8 mouse cellular contexts compared by ENCODE assay signal in genomic region chr15:11064558-11065411, GRCm38 (mm10). TPM values are rescaled to one million over a fixed set of nuclear protein-coding genes. Genes with fewer than 3 reads are reported as not detected.
DNase-seq lines count a peak whose midpoint lies in the region; ATAC-seq and TF ChIP-seq lines count a peak whose summit lies in the region.

Gene Adamts12 (plus strand): TSS chr15:11064790.

- TF ChIP-seq CTCF in liver, embryonic 14.5 days (IDR thresholded peaks at IDR 0.05; ENCODE audit: low read depth) = no peak

- WGBS in intestine, embryonic 14.5 days = 2% methylated on average over 25 of the region's 25 CpGs
- 6% methylated on average over 25 of the region's 25 CpGs for WGBS in liver, embryonic 14.5 days (ENCODE audit: insufficient replicate concordance)
- WGBS in neural tube, embryonic 13.5 days = 1% methylated on average over 25 of the region's 25 CpGs

- H3K9ac ChIP-seq in intestine, embryonic 14.5 days (ENCODE audit: low read length) = peak within 1 kb of the TSS; percentile 56
- H3K9ac ChIP-seq in liver, embryonic 14.5 days (replicated peaks) = peak within 1 kb of the TSS; percentile 31; the same call in 1 of the 2 replicates
- H3K9ac ChIP-seq in neural tube, embryonic 13.5 days = peak within 1 kb of the TSS; percentile 57

- peak within 1 kb of the TSS; percentile 55 for H3K27ac ChIP-seq in brown adipose tissue, adult 24 weeks (replicated peaks; ENCODE audit: low read depth, low read length)
- peak within 1 kb of the TSS; percentile 90 for H3K27ac ChIP-seq in intestine, embryonic 14.5 days (ENCODE audit: low read depth)
- no peak within 1 kb of the TSS for H3K27ac ChIP-seq in liver, embryonic 14.5 days
- peak within 1 kb of the TSS; percentile 80 for H3K27ac ChIP-seq in neural tube, embryonic 13.5 days (replicated peaks)

- DNase-seq in Muller cell, postnatal 12 days (ENCODE audit: inconsistent ontology term) = peak; percentile 64
- DNase-seq in gastrocnemius, postnatal 4 days (ENCODE audit: low spot score in 2 of 2) = peak; percentile 64 to 78
- DNase-seq in intestine, embryonic 14.5 days (ENCODE audit: low spot score) = peak; percentile 83
- no peak for DNase-seq in liver, embryonic 14.5 days (ENCODE audit: low read depth in 3 of 3, low spot score in 3 of 3)
- DNase-seq in natural killer cell, adult 2 months (ENCODE audit: low spot score in 2 of 2) = no peak
- no peak for DNase-seq in cerebellum, adult 8-10 months

- no peaks in the 10 kb centered on the region for H3K36me3 ChIP-seq in intestine, embryonic 14.5 days (ENCODE audit: control insufficient read depth, insufficient read depth, low read length)
- no peaks in the 10 kb centered on the region for H3K36me3 ChIP-seq in liver, embryonic 14.5 days (replicated peaks; ENCODE audit: control insufficient read depth, insufficient read depth, low read depth)
- no peaks in the 10 kb centered on the region for H3K36me3 ChIP-seq in neural tube, embryonic 13.5 days

- no peaks in the 10 kb centered on the region for H3K9me3 ChIP-seq in intestine, embryonic 14.5 days (ENCODE audit: control insufficient read depth, low read length)
- no peaks in the 10 kb centered on the region for H3K9me3 ChIP-seq in liver, embryonic 14.5 days (ENCODE audit: control insufficient read depth, low read length)
- no peaks in the 10 kb centered on the region for H3K9me3 ChIP-seq in neural tube, embryonic 13.5 days

- TF ChIP-seq EP300 in liver, embryonic 14.5 days (IDR thresholded peaks at IDR 0.05; ENCODE audit: low read depth) = no peak

- H3K4me1 ChIP-seq in brown adipose tissue, adult 24 weeks (ENCODE audit: control insufficient read depth, insufficient read depth, insufficient read length, low read length) = peaks cover 6% of the 10 kb centered on the region; the same call in 1 of the 2 replicates
- peaks cover 10% of the 10 kb centered on the region for H3K4me1 ChIP-seq in intestine, embryonic 14.5 days (replicated peaks; ENCODE audit: control insufficient read depth, insufficient read depth, low read length)
- no peaks in the 10 kb centered on the region; a peak in 1 of 4 replicates for H3K4me1 ChIP-seq in liver, embryonic 14.5 days (replicated peaks; ENCODE audit: control insufficient read depth in 2 of 2, insufficient read depth in 2 of 2, low read length in 1 of 2)
- peaks cover 33% of the 10 kb centered on the region for H3K4me1 ChIP-seq in neural tube, embryonic 13.5 days (replicated peaks)

- ATAC-seq in intestine, embryonic 14.5 days (replicated peaks; ENCODE audit: low FRiP score, low TSS enrichment, low read depth) = peak; percentile 86
- peak; percentile 37; the same call in 1 of the 2 replicates for ATAC-seq in liver, embryonic 14.5 days (ENCODE audit: insufficient read depth)
- ATAC-seq in neural tube, embryonic 13.5 days (ENCODE audit: low read depth) = peak; percentile 88

- H3K4me3 ChIP-seq in brown adipose tissue, adult 24 weeks (ENCODE audit: insufficient read depth, low read depth, low read length) = peak within 1 kb of the TSS; percentile 60
- H3K4me3 ChIP-seq in intestine, embryonic 14.5 days (ENCODE audit: low read depth, low read length) = peak within 1 kb of the TSS; percentile 42
- peak within 1 kb of the TSS; percentile 34 to 51 for H3K4me3 ChIP-seq in liver, embryonic 14.5 days (ENCODE audit: insufficient read depth in 1 of 2, low read depth in 2 of 2, low read length in 2 of 2)
- peak within 1 kb of the TSS; percentile 37 for H3K4me3 ChIP-seq in neural tube, embryonic 13.5 days

- peak within 1 kb of the TSS; percentile 61 for H3K4me2 ChIP-seq in intestine, embryonic 14.5 days (ENCODE audit: low read length)
- peak within 1 kb of the TSS; percentile 44 for H3K4me2 ChIP-seq in liver, embryonic 14.5 days (ENCODE audit: low read depth)
- peak within 1 kb of the TSS; percentile 57 for H3K4me2 ChIP-seq in neural tube, embryonic 13.5 days

- H3K27me3 ChIP-seq in intestine, embryonic 14.5 days (replicated peaks; ENCODE audit: control insufficient read depth, insufficient read depth, low read length) = no peaks in the 10 kb centered on the region
- H3K27me3 ChIP-seq in liver, embryonic 14.5 days (ENCODE audit: control insufficient read depth, insufficient read depth, low read length) = no peaks in the 10 kb centered on the region
- no peaks in the 10 kb centered on the region for H3K27me3 ChIP-seq in neural tube, embryonic 13.5 days

RNA-seq across cellular contexts. Expression of gene Adamts12, which starts in this region (rescaled TPM):
- polyA plus RNA-seq in brown adipose tissue, adult 24 weeks (2012; ENCODE audit: insufficient read depth, insufficient read length, missing spikeins) = 1.6 and 2.3 TPM in 2 replicates
- total RNA-seq in gastrocnemius, postnatal 4 days (2021) = 10 to 100 TPM; 38.0 to 39.4 TPM
- polyA plus RNA-seq in intestine, embryonic 14.5 days (2014; fragmentation: Nextera tagmentation; extraction: Ambion mirVana) = 4.2 and 4.5 TPM in 2 replicates
- 0.28 and 0.47 TPM in 2 replicates for polyA plus RNA-seq in liver, embryonic 14.5 days (2012; rRNA removed)
- 0.23 and 0.54 TPM in 2 replicates for polyA plus RNA-seq in liver, embryonic 14.5 days (2014; fragmentation: Nextera tagmentation; extraction: Ambion mirVana)
- 2.0 and 2.2 TPM in 2 replicates for polyA plus RNA-seq in neural tube, embryonic 13.5 days (2015; fragmentation: Nextera tagmentation; extraction: Ambion mirVana)

Comparison
In these comparisons a context has a peak if more than half of its experiments do, and no peak if none do; other contexts are left out.
1. Peak in ATAC-seq, H3K4me3 ChIP-seq, H3K9ac ChIP-seq and H3K4me2 ChIP-seq in liver, embryonic 14.5 days; RNA of the gene not detected or under 1 TPM.
2. DNase-seq: peak in Muller cell, postnatal 12 days (single experiment), gastrocnemius, postnatal 4 days (2 of 2) and intestine, embryonic 14.5 days (single experiment); none in liver, embryonic 14.5 days (0 of 3), natural killer cell, adult 2 months (0 of 2) and cerebellum, adult 8-10 months (single experiment).
3. ATAC-seq: peak in every context shown above with its lines; median percentile 88 in neural tube, embryonic 13.5 days; 86 in intestine, embryonic 14.5 days; 37 in liver, embryonic 14.5 days.
4. Peak in every context shown above with its lines, with median percentiles within 50 percentile points of each other: H3K4me3 ChIP-seq, H3K4me2 ChIP-seq and H3K9ac ChIP-seq.